Mouse (Mus musculus): ENCODE data around the gene Hnrnpul1. TPM values are rescaled to one million over a fixed set of nuclear protein-coding genes. Genes with fewer than 3 reads are reported as not detected.

The Hnrnpul1 gene
- polyA plus RNA-seq, 1 experiment from 2014 or later = 86.2 TPM

DNA sequence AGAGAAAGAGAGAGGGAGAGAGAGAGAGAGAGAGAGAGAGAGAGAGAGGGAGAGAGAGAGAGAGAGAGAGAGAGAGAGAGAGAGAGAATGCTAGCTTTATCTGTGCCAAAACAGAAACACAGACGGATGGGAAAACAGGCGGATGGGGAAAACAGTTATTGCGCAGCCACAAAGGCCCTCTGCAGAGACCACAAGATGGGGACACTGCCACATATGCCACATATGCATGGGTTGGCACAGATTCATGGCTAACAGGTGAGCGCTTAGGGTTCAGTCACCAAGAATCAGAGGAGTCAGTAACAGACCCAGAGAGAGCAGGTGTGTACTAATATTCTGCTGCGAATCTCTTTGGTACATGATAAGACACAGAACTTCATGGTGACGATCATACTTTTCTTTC is 28.2 kb upstream of the Hnrnpul1 start:
- Histone ChIP-seq H3K27ac (ENCODE audit: low read depth, low read length) (peak overlapping the region; percentile 64; the same call in 1 of the 2 replicates), H3K4me1 (ENCODE audit: control insufficient read depth, insufficient read depth, low read length) (peaks cover 25% of the 10 kb centered on the region), H3K9ac (ENCODE audit: low read depth, low read length) (no peak overlapping the region), H3K4me2 (replicated peaks; ENCODE audit: low read depth, low read length) (no peak overlapping the region; the same call in 1 of the 2 replicates), H3K4me3 (ENCODE audit: low read length) (no peak overlapping the region), H3K36me3 (ENCODE audit: control insufficient read depth, insufficient read depth, low read length) (peaks cover 15% of the 10 kb centered on the region), H3K9me3 (ENCODE audit: control insufficient read depth, low read length) (no peaks in the 10 kb centered on the region), H3K27me3 (ENCODE audit: control insufficient read depth, insufficient read depth, low read length) (no peaks in the 10 kb centered on the region)
- WGBS = 76% methylated on average over 6 of the region's 6 CpGs
- ATAC-seq (ENCODE audit: low FRiP score, low TSS enrichment) = no peak

DNA sequence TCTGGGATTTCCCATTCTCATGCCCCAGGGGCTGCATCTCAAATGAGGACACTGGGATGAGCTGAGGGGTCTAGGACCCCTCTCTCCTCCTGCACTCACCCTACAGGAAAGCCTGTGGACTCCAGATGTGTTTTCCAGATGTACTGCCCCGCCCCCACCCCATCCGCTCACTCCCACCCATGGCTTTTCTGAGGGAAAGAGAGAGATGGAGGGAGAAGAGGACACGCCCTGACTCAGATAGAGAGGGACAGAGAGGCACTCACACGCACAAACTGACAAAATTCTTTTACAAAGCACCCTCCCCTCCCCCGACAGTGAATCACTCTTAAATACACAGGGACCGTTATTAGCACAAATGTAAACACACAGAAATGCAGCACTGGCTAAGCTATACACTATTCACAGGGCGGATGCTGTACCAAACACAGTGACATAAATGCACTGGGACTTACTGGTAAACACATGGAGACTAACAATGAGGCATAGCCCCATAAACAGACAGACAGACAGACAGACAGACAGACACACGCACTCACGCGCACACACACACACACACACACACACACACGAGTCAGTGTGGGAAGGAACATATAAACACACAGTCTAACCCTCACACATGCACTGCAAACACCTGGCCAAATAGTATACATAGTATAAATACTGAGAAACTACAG is 27.5 kb upstream of the Hnrnpul1 start:
- peak; percentile 85; the same call in 1 of the 2 replicates for ATAC-seq (ENCODE audit: low FRiP score, low TSS enrichment)
- Histone ChIP-seq H3K9me3 (ENCODE audit: control insufficient read depth, low read length) (no peaks in the 10 kb centered on the region), H3K9ac (ENCODE audit: low read depth, low read length) (peak overlapping the region; percentile 32; the same call in 1 of the 2 replicates), H3K4me3 (ENCODE audit: low read length) (peak overlapping the region; percentile 22), H3K4me1 (ENCODE audit: control insufficient read depth, insufficient read depth, low read length) (peaks cover 20% of the 10 kb centered on the region), H3K27me3 (ENCODE audit: control insufficient read depth, insufficient read depth, low read length) (no peaks in the 10 kb centered on the region), H3K36me3 (ENCODE audit: control insufficient read depth, insufficient read depth, low read length) (peaks cover 18% of the 10 kb centered on the region), H3K4me2 (replicated peaks; ENCODE audit: low read depth, low read length) (peak overlapping the region; percentile 60), H3K27ac (ENCODE audit: low read depth, low read length) (peak overlapping the region; percentile 64; the same call in 1 of the 2 replicates)
- WGBS = 37% methylated on average over 11 of the region's 11 CpGs

DNA sequence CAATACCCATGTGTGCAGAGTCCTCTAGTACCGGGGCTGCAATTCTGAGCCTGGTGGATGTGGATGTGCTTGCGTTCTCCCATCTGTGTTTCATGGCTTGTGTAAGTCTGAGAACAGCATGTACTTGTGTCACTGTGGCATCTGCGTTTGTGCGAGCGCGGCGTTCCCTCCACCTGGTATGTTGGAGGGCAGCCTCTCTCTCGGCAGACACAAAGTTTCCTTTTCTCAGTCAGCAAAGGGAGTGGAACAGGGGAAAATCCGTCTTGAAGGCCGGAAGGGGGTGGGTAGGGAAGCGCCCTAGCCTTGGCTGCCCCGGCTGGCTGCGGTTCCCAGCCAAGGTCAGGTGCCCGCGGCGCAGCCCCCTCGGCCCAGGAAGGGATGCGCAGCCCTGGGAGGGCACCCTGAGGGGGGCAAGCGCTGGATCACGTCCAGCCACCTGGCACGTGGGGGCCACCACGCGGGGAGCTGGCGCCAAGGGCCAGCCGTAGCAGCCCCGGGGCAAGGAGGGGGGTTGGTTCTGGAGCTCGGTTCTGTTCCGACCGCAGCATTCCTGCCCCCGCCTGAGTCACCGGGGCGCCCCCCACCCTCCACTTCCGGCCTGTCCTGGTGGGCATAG is 26.9 kb upstream of the Hnrnpul1 start:
- peak; percentile 65 for ATAC-seq (ENCODE audit: low FRiP score, low TSS enrichment)
- peak overlapping the region; percentile 64; the same call in 1 of the 2 replicates for H3K27ac ChIP-seq (ENCODE audit: low read depth, low read length)
- 7% methylated on average over 33 of the region's 33 CpGs for WGBS

DNA sequence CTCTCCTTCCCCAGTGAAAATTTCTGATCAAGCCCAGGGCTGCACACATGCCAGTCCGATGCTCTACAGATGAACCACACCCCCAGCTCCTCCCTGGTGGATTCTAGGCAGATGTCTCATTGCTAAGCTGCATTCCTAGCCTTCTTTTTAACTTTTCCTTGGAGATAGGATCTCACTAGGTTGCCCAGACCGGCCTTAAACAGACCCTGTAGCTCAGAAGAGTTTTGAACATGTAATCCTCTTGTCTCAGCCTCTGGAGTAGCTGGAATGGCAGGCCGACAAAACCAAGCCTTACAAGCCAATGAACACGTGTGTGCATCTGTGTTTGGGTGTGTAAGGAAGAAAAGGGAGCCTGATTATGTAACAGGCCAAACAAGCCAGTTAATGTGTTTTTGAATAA is 26.2 kb upstream of the Hnrnpul1 start:
- Histone ChIP-seq H3K36me3 (ENCODE audit: control insufficient read depth, insufficient read depth, low read length) (peaks cover 29% of the 10 kb centered on the region), H3K4me1 (ENCODE audit: control insufficient read depth, insufficient read depth, low read length) (peaks cover 19% of the 10 kb centered on the region), H3K9ac (ENCODE audit: low read depth, low read length) (no peak overlapping the region; the same call in 1 of the 2 replicates), H3K4me3 (ENCODE audit: low read length) (no peak overlapping the region), H3K9me3 (ENCODE audit: control insufficient read depth, low read length) (no peaks in the 10 kb centered on the region), H3K27me3 (ENCODE audit: control insufficient read depth, insufficient read depth, low read length) (no peaks in the 10 kb centered on the region), H3K27ac (ENCODE audit: low read depth, low read length) (peak overlapping the region; percentile 64; the same call in 1 of the 2 replicates), H3K4me2 (replicated peaks; ENCODE audit: low read depth, low read length) (no peak overlapping the region)
- 61% methylated on average over 4 of the region's 4 CpGs for WGBS
- ATAC-seq (ENCODE audit: low FRiP score, low TSS enrichment) = no peak

More for the DNA sequence above, 26.9 kb upstream of the Hnrnpul1 start:
- peak overlapping the region; percentile 22 for H3K4me3 ChIP-seq (ENCODE audit: low read length)
- H3K4me2 ChIP-seq (replicated peaks; ENCODE audit: low read depth, low read length) = peak overlapping the region; percentile 60
- H3K36me3 ChIP-seq (ENCODE audit: control insufficient read depth, insufficient read depth, low read length) = peaks cover 24% of the 10 kb centered on the region
- H3K9ac ChIP-seq (ENCODE audit: low read depth, low read length) = peak overlapping the region; percentile 32; the same call in 1 of the 2 replicates
- H3K9me3 ChIP-seq (ENCODE audit: control insufficient read depth, low read length) = no peaks in the 10 kb centered on the region
- H3K4me1 ChIP-seq (ENCODE audit: control insufficient read depth, insufficient read depth, low read length) = peaks cover 19% of the 10 kb centered on the region
- H3K27me3 ChIP-seq (ENCODE audit: control insufficient read depth, insufficient read depth, low read length) = no peaks in the 10 kb centered on the region

DNA sequence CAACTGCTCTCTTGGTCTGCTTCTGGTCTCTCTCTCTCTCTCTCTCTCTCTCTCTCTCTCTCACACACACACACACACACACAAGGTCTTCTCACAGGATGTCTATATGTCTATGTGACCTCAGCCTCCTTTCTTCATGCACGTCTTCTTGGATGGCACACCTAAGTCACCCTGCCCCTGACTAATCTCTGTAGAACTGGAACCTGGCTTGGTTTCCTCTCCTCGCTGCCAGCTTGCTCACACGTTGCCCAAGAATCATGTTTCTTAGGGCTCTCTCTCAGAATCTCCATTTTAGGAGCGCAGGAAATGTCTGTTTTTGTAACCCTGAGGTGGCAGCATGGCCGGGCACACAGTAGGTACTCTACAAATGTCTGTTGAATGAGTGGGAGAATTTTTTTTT is 25.5 kb upstream of the Hnrnpul1 start:
- Histone ChIP-seq H3K9ac (ENCODE audit: low read depth, low read length) (no peak overlapping the region), H3K4me2 (replicated peaks; ENCODE audit: low read depth, low read length) (no peak overlapping the region), H3K27ac (ENCODE audit: low read depth, low read length) (no peak overlapping the region), H3K4me3 (ENCODE audit: low read length) (no peak overlapping the region), H3K9me3 (ENCODE audit: control insufficient read depth, low read length) (no peaks in the 10 kb centered on the region), H3K27me3 (ENCODE audit: control insufficient read depth, insufficient read depth, low read length) (no peaks in the 10 kb centered on the region), H3K4me1 (ENCODE audit: control insufficient read depth, insufficient read depth, low read length) (peaks cover 19% of the 10 kb centered on the region), H3K36me3 (ENCODE audit: control insufficient read depth, insufficient read depth, low read length) (peaks cover 27% of the 10 kb centered on the region)
- 91% methylated on average over 5 of the region's 5 CpGs for WGBS
- ATAC-seq (ENCODE audit: low FRiP score, low TSS enrichment) = no peak

DNA sequence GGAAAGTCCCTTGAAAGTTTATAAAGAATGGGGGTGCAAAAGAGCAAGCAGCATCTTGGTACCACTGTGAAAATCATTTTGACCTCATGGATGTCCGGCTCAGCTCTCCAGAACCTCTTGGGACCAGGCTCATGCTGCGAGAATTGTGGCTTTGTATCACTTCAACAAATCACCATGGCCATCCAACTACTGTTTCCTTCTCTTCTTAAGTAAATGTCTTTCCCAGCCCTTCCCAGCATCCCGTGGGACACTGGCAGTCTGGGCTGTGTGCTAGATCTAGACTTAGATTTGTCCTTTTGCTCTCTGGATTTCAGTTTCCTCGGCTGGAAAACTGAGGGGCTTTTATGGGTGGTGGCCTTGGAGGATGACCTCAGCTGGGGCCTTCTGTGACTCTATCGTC is 13.7 kb upstream of the Hnrnpul1 start:
- Histone ChIP-seq H3K27me3 (ENCODE audit: control insufficient read depth, insufficient read depth, low read length) (no peaks in the 10 kb centered on the region), H3K4me1 (ENCODE audit: control insufficient read depth, insufficient read depth, low read length) (0 out of 2 replicates have a peak, but pooled peaks cover 3% of the 10 kb centered on the region), H3K9me3 (ENCODE audit: control insufficient read depth, low read length) (no peaks in the 10 kb centered on the region), H3K4me2 (replicated peaks; ENCODE audit: low read depth, low read length) (no peak overlapping the region), H3K4me3 (ENCODE audit: low read length) (no peak overlapping the region), H3K36me3 (ENCODE audit: control insufficient read depth, insufficient read depth, low read length) (peaks cover 66% of the 10 kb centered on the region), H3K27ac (ENCODE audit: low read depth, low read length) (no peak overlapping the region), H3K9ac (ENCODE audit: low read depth, low read length) (no peak overlapping the region)
- WGBS = 88% methylated on average over 5 of the region's 5 CpGs
- no peak for ATAC-seq (ENCODE audit: low FRiP score, low TSS enrichment)

DNA sequence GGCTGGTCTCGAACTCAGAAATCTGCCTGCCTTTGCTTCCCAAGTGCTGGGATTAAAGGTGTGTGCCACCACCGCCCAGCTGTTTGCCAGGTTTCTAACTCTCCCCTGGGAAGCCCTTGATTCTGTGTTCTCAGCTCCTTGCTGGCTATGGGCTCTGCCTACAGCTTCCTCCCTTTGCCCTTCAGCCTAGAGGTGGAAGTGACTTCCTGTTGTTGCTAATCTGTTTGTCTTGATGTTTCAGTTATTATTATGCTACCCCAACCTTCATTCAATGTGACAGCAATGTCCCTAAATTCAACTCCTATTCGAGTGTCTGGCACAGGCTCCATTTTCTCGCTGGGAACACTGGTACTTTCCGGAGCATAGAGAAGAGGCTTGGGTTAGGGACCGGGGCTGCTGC is 11.6 kb upstream of the Hnrnpul1 start:
- H3K4me2 ChIP-seq (replicated peaks; ENCODE audit: low read depth, low read length) = no peak overlapping the region
- 0 out of 2 replicates have a peak, but pooled peaks cover 3% of the 10 kb centered on the region for H3K4me1 ChIP-seq (ENCODE audit: control insufficient read depth, insufficient read depth, low read length)
- H3K4me3 ChIP-seq (ENCODE audit: low read length) = no peak overlapping the region
- peaks cover 53% of the 10 kb centered on the region for H3K36me3 ChIP-seq (ENCODE audit: control insufficient read depth, insufficient read depth, low read length)
- no peaks in the 10 kb centered on the region for H3K9me3 ChIP-seq (ENCODE audit: control insufficient read depth, low read length)
- H3K27ac ChIP-seq (ENCODE audit: low read depth, low read length) = no peak overlapping the region
- H3K9ac ChIP-seq (ENCODE audit: low read depth, low read length) = no peak overlapping the region
- 82% methylated on average over 6 of the region's 6 CpGs for whole genome bisulfite sequencing
- ATAC-seq (ENCODE audit: low FRiP score, low TSS enrichment) = no peak
- no peaks in the 10 kb centered on the region for H3K27me3 ChIP-seq (ENCODE audit: control insufficient read depth, insufficient read depth, low read length)

DNA sequence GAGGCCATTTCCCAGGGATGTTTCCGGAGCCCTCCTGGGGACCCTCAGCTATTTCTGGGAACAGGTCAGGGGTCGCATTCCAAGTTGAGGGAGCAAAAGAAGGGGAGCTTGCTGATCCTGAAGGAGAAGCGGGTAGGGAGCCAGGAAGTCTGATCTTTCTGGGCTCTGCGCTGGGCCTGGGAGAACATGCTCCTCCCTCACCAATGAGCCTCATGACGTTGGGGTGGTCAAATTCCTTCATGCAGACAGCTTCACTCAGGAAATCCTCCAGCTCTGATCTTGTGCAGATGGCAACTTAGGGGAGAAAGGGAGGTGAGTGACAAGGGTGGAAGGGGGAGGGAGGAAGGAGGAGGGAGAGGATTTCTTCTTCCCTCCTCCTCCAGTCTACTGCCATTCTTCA is 9.7 kb upstream of the Hnrnpul1 start:
- Histone ChIP-seq H3K27ac (ENCODE audit: low read depth, low read length) (peak overlapping the region; percentile 93), H3K4me2 (replicated peaks; ENCODE audit: low read depth, low read length) (no peak overlapping the region), H3K4me3 (ENCODE audit: low read length) (no peak overlapping the region), H3K9me3 (ENCODE audit: control insufficient read depth, low read length) (no peaks in the 10 kb centered on the region), H3K4me1 (ENCODE audit: control insufficient read depth, insufficient read depth, low read length) (0 out of 2 replicates have a peak, but pooled peaks cover 3% of the 10 kb centered on the region), H3K9ac (ENCODE audit: low read depth, low read length) (no peak overlapping the region), H3K27me3 (ENCODE audit: control insufficient read depth, insufficient read depth, low read length) (no peaks in the 10 kb centered on the region), H3K36me3 (ENCODE audit: control insufficient read depth, insufficient read depth, low read length) (peaks cover 42% of the 10 kb centered on the region; the same call in 1 of the 2 replicates)
- peak; percentile 55 for ATAC-seq (ENCODE audit: low FRiP score, low TSS enrichment)
- WGBS = 52% methylated on average over 5 of the region's 5 CpGs

DNA sequence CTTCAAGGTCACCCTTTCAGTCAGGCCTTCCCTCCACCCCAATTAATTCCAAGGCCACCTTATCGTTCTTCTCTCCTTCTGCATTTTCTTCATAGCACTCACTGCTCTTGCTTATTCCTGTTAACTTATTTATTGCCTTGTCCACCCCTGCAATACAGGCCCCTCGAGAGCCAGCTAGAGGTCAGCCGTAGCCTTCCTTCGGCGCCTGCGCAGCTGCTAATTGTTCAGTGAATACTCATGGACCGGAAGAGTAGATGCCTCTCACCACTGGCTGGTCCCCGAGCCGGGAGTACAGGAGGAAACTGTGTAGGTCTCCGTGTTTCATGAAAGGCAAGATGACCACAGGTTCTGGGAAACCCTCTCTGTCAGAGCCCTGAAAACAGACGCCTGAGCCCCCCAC is 9.1 kb upstream of the Hnrnpul1 start:
- Histone ChIP-seq H3K4me3 (ENCODE audit: low read length) (no peak overlapping the region), H3K27me3 (ENCODE audit: control insufficient read depth, insufficient read depth, low read length) (no peaks in the 10 kb centered on the region), H3K9me3 (ENCODE audit: control insufficient read depth, low read length) (no peaks in the 10 kb centered on the region), H3K9ac (ENCODE audit: low read depth, low read length) (no peak overlapping the region), H3K4me1 (ENCODE audit: control insufficient read depth, insufficient read depth, low read length) (0 out of 2 replicates have a peak, but pooled peaks cover 3% of the 10 kb centered on the region), H3K4me2 (replicated peaks; ENCODE audit: low read depth, low read length) (no peak overlapping the region), H3K36me3 (ENCODE audit: control insufficient read depth, insufficient read depth, low read length) (peaks cover 39% of the 10 kb centered on the region; the same call in 1 of the 2 replicates), H3K27ac (ENCODE audit: low read depth, low read length) (peak overlapping the region; percentile 93)
- WGBS = 44% methylated on average over 11 of the region's 11 CpGs
- peak; percentile 70 for ATAC-seq (ENCODE audit: low FRiP score, low TSS enrichment)
